Mouse (Mus musculus) brain, adult 2 months (tissue): ENCODE measurements around the gene Trpm3.
"Not testable (repeated sequence)": the region's sequence is repeated elsewhere in the genome, so short reads cannot be mapped to it uniquely, and the experiment has no call there.

Experiments used
- DNase-seq: peaks from one replicate; pipeline ENCODE4 v3.0.0; 2011; ENCODE audit warnings: low read depth, low spot score

The Trpm3 gene

GRCm38 (mm10) chr19:22847696-22848095 is 708.9 kb downstream of the Trpm3 start:
- DNase-seq, result peak; percentile 30

DNA sequence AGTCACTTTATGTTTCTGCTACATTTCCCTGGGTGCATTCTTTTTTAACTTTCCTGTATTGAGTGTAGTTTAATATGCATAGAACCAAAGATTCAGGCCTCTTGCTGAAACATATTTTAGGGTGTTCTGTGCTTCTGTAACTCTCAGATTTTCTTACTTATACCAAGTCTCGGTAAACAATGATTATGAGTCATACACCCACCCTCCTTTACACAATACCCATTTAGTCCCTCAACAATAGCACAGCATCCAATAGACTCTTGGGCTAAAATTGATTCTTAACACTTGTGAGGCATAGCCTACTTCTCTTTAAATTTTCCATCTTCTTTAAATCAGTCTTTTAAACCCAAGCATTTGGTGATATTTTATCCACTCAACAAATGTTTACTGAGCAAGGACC is 709.4 kb downstream of the Trpm3 start:
- peak; percentile 56 for DNase-seq

DNA sequence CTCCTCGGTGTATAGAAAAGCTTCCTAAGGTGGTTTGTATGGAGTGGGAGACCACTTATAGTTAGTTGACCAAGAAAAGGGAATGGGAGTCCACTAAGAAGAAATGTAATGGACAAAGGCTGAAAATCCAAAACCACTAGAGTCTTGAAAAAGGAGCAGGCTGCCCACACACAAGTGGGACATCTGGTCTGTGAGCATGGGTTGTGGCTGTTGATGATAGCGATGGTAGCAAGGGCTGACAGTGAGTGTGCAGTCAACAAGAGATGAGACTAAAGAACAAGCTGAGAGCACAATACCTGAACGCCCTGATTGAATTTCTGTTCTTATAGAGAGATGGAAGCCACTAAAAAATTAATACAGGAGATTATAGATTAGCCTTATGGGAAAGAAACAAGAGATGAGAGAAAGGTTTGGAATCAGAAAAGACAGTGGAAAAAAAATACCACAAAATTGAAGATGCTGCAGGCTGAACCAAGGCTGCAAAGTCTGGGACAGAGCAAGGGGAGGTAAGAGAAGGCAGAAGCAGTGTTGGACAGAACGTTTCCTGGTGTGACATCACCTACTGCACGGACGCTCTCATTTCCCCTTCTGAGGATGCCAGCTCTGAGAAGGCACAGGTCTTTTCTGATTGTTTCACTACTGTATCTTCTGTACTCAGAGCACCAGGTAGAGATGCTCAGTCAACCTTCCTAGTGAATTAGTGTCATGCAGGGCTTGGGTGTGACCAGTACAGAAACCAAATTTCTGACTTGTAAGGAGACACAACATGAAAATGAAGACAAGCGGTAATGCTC is 710.1 kb downstream of the Trpm3 start:
- peak; percentile 53 for DNase-seq

DNA sequence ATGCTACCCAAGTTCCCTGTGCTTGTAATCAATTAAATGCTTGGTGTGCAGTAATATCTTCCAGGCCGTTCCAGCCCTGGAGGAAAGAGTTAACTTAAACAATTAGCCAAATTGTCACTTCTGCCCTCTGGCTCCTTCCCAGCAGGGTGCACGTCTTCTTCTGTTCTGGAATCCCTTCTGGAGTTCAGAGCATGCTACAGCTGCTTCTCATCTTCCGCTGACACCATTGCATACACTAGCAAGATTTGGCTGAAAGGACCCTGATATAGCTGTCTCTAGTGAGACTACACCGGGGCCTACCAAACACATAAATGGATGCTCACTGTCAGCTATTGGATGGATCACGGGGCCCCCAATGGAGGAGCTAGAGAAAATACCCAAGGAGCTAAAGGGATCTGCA is 712.6 kb downstream of the Trpm3 start:
- not testable (repeated sequence) for DNase-seq

DNA sequence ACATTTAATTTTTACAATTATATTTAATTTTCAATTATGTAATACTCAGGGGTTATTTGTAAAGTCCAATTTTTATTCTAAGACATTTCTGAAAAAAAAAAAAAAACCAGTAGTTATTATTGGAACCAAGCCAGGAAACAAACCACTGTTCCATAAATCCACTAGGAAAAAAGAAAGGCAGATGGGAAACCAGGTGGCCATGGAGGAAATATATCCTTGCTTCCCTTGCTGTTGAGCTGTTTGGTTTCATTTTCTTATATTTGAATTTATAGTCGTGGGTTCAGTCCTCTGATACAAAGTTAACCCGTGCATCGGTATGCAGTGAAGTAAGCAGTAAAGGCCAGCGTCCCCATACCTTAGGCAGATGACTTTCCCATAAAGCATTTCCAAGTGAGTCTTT is 720.8 kb downstream of the Trpm3 start:
- peak; percentile 89 for DNase-seq

GRCm38 (mm10) chr19:22867456-22867855 is 728.6 kb downstream of the Trpm3 start:
- DNase-seq, result peak; percentile 70

DNA sequence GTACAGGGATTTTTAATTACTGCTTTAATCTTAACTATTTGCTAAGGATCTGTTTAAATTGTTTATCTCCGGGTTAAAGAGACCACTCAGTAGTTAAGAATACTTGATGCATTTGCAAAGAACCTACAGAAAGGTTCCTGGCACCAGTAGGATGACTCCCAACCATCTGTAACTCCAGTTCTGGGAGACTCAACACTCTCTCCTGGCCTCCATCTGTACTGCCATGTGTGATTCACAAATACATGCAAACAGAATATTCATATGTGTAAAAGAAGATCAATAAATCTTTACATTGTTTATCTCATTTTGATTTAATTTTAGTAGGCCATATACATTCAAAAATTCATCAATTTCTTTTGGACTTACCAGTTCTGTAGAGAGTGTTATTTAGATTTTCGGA is 731.0 kb downstream of the Trpm3 start:
- DNase-seq, result peak; percentile 45

GRCm38 (mm10) chr19:22872456-22872855 is 733.6 kb downstream of the Trpm3 start:
- no peak for DNase-seq

GRCm38 (mm10) chr19:22880199-22880598 is 741.4 kb downstream of the Trpm3 start:
- DNase-seq, result no peak

DNA sequence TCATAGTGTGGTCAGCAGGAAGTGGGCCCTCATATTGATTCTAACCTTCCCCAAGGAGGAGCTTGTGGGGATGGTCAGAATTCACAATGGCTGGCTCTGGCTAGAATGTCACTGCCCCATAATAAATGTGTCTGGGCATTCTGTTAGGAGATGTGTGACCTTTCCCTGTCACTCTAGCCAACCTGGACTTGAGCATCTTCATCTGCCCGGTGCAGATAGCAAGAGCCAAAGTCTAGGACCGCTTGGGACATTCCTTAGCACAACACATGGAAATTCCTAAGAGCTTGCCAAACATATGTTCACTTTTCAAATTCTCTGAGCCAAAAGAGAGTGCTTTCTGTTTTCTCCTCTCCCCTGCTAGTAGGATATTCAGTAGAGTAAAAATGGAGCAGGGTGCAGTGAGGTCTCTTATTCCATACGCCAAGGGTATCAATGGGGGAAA is 743.8 kb downstream of the Trpm3 start:
- DNase-seq, result peak; percentile 97

DNA sequence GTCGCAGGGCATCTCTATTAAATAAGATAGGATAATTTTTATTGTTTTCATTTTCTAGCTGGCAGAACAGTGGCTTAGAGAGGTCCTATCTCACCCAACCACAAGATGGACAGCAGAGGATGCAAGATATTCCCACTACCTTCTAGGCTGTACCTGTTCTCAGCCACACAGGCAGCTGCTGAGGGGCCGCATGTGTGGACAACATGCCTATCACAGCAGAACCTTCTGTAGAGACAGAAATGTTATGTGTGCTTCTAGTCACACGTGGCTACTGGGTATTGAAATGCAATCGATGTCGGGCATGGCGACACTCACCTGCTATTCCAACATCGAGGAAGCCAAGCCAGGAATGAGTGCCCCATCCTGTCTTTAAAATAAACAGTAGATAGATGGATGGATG is 744.3 kb downstream of the Trpm3 start:
- no peak for DNase-seq

GRCm38 (mm10) chr19:22883744-22884317 is 745.0 kb downstream of the Trpm3 start:
- peak; percentile 97 for DNase-seq

DNA sequence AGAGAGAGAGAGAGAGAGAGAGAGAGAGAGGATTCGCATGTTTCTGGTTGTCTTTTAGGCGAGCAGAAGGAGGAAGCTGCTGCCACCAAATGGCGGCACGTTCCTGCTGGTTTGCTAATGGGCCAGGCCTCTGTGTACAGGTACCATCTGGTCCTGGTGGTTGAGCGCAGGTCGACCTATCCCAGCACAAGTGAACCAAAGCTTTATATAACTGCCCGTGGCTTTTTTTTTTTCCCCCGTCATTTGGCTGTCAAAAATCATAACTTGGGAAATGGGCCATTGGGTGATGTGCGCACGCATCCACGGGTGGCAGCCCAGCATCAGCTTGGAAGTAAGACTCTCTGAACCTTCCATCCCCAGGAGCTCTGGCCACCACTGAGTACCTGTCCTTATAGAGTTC is 745.5 kb downstream of the Trpm3 start:
- DNase-seq, result peak; percentile 98

DNA sequence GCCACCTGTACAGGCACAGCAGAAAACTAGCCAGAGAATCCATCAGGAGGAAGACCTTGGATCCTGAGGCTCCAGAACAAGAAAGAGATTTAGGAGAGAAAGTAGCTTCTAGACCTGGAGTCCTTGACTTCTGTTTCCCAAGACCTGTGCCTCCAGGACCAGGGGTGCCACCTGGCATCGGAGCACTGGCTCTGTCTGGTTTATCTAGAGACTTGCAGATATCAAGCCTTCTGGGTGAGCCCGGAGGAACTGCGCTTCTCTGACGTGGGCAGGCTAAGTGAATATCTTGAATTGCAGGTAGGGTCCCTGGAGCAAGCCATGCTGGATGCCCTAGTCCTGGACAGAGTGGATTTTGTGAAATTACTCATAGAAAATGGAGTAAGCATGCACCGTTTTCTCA is 746.2 kb downstream of the Trpm3 start:
- peak; percentile 29 for DNase-seq

DNA sequence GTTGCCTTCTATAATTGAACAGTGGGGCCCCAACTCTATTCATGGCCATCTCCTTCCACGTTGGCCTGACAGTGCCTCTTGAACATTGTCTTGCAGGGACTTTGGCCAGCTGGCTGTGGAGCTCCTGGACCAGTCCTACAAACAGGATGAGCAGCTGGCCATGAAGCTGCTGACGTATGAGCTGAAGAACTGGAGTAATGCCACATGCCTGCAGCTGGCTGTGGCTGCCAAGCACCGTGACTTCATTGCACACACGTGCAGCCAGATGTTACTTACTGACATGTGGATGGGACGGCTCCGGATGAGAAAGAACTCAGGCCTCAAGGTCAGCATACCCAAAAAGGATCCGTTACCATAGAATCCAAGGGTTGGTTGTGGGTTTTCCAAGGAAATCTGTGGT is 763.0 kb downstream of the Trpm3 start:
- DNase-seq, result peak; percentile 53

DNA sequence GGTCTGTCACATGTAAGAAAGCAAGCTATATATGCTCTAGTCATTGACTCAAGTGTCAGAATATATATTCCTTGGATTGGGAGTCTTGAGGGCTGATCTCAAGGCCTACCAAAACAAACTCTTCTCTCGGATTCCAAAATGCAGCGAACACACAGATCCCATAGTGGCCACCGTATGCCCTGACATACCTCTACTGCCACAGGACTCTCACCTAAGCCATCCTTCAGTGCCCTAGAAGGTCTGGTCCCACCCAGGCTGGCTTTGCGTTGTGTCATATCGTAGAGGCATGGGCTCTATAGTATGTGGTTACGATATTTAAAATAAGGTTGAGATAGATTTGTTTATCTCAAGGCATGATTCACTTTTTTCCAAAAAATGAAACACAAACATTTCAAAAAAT is 763.5 kb downstream of the Trpm3 start:
- no peak for DNase-seq

- peak; percentile 96 for DNase-seq
Observed at GRCm38 (mm10) chr19:22905066-22905482, 766.2 kb downstream of the Trpm3 start.

- no peak for DNase-seq
Observed at GRCm38 (mm10) chr19:22910686-22911085, 771.8 kb downstream of the Trpm3 start.

GRCm38 (mm10) chr19:22912971-22913370 is 774.1 kb downstream of the Trpm3 start:
- DNase-seq, result no peak

GRCm38 (mm10) chr19:22915868-22916642 is 777.2 kb downstream of the Trpm3 start:
- peak; percentile 98 for DNase-seq

GRCm38 (mm10) chr19:22916643-22917344 is 777.9 kb downstream of the Trpm3 start:
- DNase-seq, result peak; percentile 98

GRCm38 (mm10) chr19:22917345-22917735 is 778.5 kb downstream of the Trpm3 start:
- DNase-seq, result no peak
